Mouse (Mus musculus) kidney, embryonic 16.5 days (tissue): Measurements from ENCODE around the gene Fli1. TPM values are rescaled to one million over a fixed set of nuclear protein-coding genes. Genes with fewer than 3 reads are reported as not detected.

Experiments
- ATAC-seq: fragments of 200-750 bp; cut with Nextera tagmentation; 2 replicates; pipeline ENCODE4 v1.8.0; 2017; ENCODE audit warnings: moderate TSS enrichment; ENCODE audit not compliant: low FRiP score, low TSS enrichment
- H3K27ac ChIP-seq: fragments of 300-500 bp; sonication (generic); 2 replicates; pipeline ENCODE4 v1.5.1; 2014; ENCODE audit warnings: low read length
- H3K27me3 ChIP-seq: fragments of 300-500 bp; sonication (generic); 2 replicates; pipeline ENCODE4 v1.6.1; 2014; ENCODE audit warnings: low read length, control low read depth, mixed read lengths; ENCODE audit not compliant: insufficient read depth
- H3K36me3 ChIP-seq: fragments of 300-500 bp; sonication (generic); 2 replicates; pipeline ENCODE4 v1.6.1; 2014; ENCODE audit warnings: low read length, control low read depth, mixed read lengths; ENCODE audit not compliant: insufficient read depth
- H3K4me1 ChIP-seq: fragments of 300-500 bp; sonication (generic); 2 replicates; pipeline ENCODE4 v1.6.1; 2014; ENCODE audit warnings: low read length, control low read depth, mixed read lengths; ENCODE audit not compliant: insufficient read depth
- H3K4me2 ChIP-seq: fragments of 300-500 bp; sonication (generic); replicated peaks from 2 replicates; pipeline ENCODE4 v1.6.1; 2014; ENCODE audit warnings: low read depth, low read length
- H3K4me3 ChIP-seq: fragments of 300-500 bp; sonication (generic); 2 replicates; pipeline ENCODE4 v1.5.1; 2014; ENCODE audit warnings: mild to moderate bottlenecking, low read length
- H3K9ac ChIP-seq: fragments of 300-500 bp; sonication (generic); replicated peaks from 2 replicates; pipeline ENCODE4 v1.6.1; 2014; ENCODE audit warnings: low read length
- H3K9me3 ChIP-seq: fragments of 300-500 bp; sonication (generic); 2 replicates; pipeline ENCODE4 v1.6.1; 2016; ENCODE audit warnings: low read length, control low read depth
- WGBS: fragments of 180-500 bp; shearing (Covaris S2); extraction: QIAGEN DNeasy Blood & Tissue Kit; methylation state at CpG from one replicate; pipeline ENCODE4 v1.1.7; 2014; 5-methylcytosine and 5-hydroxymethylcytosine counted together
- polyA plus RNA-seq: library from polyadenylated mRNA; unstranded; fragments of >200 nt; fragmentation: Nextera tagmentation; extraction: Ambion mirVana; gene quantifications from 2 replicates; pipeline ENCODE4 v1.2.1, GENCODE M21; 2015

Gene Fli1
- polyA plus RNA-seq, 1 experiment from 2014 or later, result 30.3 TPM

DNA sequence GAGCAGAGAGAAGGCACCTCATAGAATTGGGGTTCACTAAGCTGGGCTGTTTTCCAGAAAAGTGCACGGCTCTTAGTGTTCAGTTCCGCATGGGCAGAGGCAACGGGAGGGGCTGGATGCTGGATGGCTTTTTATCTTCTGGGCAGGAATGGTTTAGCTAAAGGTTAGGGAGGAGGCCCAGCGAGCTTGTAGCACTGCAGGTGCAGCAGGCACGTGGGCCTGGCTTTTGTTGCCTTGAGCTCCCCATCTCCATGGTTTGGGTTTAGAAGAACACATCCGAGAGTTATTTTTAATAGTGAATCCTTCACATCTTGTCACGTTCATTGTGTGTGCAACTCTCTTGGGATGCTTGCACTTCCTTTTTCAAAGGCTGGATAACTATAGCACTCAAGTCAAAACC is 117.3 kb downstream of the Fli1 start:
- no peaks in the 10 kb centered on the region for H3K27me3 ChIP-seq
- no peak for ATAC-seq
- H3K9me3 ChIP-seq, result no peaks in the 10 kb centered on the region
- no peak overlapping the region for H3K4me2 ChIP-seq
- peaks cover 17% of the 10 kb centered on the region for H3K36me3 ChIP-seq
- H3K4me3 ChIP-seq, result no peak overlapping the region
- no peaks in the 10 kb centered on the region for H3K4me1 ChIP-seq
- no peak overlapping the region for H3K27ac ChIP-seq
- 65% methylated on average over 7 of the region's 7 CpGs for WGBS
- no peak overlapping the region for H3K9ac ChIP-seq

DNA sequence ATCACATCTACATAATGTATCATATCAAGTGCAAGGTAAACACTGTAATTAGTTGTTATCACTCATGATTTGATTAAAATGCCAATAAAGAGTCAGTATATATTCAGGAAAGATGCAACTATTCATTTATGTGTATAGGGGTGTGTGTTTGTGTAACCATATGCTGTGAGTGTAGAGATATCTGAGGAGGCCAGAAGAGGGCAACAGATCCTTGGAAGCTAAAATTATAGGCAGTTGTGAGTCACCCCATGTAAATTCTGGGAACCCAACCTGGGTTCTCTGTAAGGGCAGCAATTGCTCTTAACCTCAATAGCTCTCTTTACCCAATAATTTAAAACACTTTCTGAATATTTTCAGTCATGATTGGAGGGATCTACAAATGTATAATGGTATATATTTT is 122.0 kb downstream of the Fli1 start:
- no peaks in the 10 kb centered on the region for H3K27me3 ChIP-seq
- H3K36me3 ChIP-seq, result peaks cover 14% of the 10 kb centered on the region

DNA sequence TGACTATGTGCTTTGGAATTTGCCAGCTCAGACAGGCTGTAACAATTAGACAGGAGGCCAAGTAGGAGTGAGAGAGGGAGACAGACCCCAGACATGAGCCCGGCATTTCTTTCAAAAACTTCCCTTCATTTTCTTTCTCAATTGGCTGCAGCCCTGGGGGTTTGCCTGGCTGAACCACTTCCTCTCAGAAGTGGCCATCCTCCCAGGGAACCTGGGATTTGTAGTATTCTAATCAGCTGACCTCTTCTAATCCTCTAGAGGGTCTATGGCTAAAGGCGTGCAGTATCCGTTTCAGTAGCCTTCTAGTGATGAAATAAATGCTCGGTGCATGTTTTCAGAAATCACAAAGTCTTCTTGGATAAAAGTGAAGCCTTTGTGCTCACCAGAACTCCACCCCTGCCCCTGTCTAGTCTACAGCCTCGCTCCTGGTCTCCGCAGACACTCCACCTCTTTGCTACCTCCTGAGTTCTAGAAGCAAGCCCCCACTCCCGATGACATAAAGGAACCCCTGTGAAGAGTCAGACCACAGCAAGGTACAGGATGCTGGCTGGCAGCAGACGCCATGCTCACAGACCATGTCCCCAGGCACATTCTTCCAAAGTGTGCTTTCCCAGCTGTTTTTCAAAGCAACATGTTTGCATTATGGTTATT is 125.1 kb downstream of the Fli1 start:
- no peaks in the 10 kb centered on the region for H3K27me3 ChIP-seq

More for the DNA sequence above, 122.0 kb downstream of the Fli1 start:
- no peak for ATAC-seq
- H3K27ac ChIP-seq, result no peak overlapping the region
- H3K4me3 ChIP-seq, result no peak overlapping the region
- no peak overlapping the region for H3K4me2 ChIP-seq
- H3K9ac ChIP-seq, result no peak overlapping the region
- H3K4me1 ChIP-seq, result no peaks in the 10 kb centered on the region
- H3K9me3 ChIP-seq, result no peaks in the 10 kb centered on the region

DNA sequence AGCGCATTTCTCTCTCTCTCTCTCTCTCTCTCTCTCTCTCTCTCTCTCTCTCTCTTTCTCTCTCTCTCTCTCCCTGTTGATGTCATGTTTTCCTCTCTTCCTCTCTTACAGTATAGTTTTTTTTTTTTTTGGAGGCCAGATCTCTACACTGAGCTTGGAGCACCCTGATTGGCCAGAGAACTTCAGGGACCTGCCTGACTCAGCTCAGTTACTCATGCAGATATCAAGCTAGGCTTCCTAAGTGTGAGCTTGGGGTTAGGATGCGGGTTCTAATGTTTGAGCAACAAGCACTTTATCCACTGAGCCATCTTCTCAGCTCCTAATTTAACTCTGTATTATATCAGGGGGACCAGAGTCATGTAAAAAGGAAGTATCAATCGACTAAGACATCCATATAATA is 126.7 kb downstream of the Fli1 start:
- Histone ChIP-seq H3K27ac (no peak overlapping the region), H3K27me3 (no peaks in the 10 kb centered on the region), H3K4me3 (no peak overlapping the region), H3K9ac (no peak overlapping the region), H3K4me2 (no peak overlapping the region), H3K36me3 (no peaks in the 10 kb centered on the region), H3K4me1 (no peaks in the 10 kb centered on the region), H3K9me3 (no peaks in the 10 kb centered on the region)
- no peak for ATAC-seq
- 96% methylated on average over 3 of the region's 3 CpGs for WGBS

More for the DNA sequence above, 125.1 kb downstream of the Fli1 start:
- 46% methylated on average over 8 of the region's 8 CpGs for WGBS
- no peak overlapping the region for H3K9ac ChIP-seq
- no peaks in the 10 kb centered on the region for H3K9me3 ChIP-seq
- H3K27ac ChIP-seq, result no peak overlapping the region
- no peaks in the 10 kb centered on the region for H3K4me1 ChIP-seq
- peaks cover 5% of the 10 kb centered on the region; the same call in 1 of the 2 replicates for H3K36me3 ChIP-seq
- no peak overlapping the region for H3K4me2 ChIP-seq
- H3K4me3 ChIP-seq, result no peak overlapping the region
- no peak for ATAC-seq

- no peak overlapping the region for H3K9ac ChIP-seq
- 70% methylated on average over 1 of the region's 1 CpGs for WGBS
- H3K27me3 ChIP-seq, result no peaks in the 10 kb centered on the region
- ATAC-seq, result no peak
- H3K4me2 ChIP-seq, result no peak overlapping the region
- H3K4me3 ChIP-seq, result no peak overlapping the region
- H3K4me1 ChIP-seq, result peaks cover 1% of the 10 kb centered on the region
- H3K9me3 ChIP-seq, result no peaks in the 10 kb centered on the region
- no peak overlapping the region for H3K27ac ChIP-seq
- H3K36me3 ChIP-seq, result no peaks in the 10 kb centered on the region
Measured at GRCm38 (mm10) chr9:32414956-32415355, 127.7 kb downstream of the Fli1 start.

DNA sequence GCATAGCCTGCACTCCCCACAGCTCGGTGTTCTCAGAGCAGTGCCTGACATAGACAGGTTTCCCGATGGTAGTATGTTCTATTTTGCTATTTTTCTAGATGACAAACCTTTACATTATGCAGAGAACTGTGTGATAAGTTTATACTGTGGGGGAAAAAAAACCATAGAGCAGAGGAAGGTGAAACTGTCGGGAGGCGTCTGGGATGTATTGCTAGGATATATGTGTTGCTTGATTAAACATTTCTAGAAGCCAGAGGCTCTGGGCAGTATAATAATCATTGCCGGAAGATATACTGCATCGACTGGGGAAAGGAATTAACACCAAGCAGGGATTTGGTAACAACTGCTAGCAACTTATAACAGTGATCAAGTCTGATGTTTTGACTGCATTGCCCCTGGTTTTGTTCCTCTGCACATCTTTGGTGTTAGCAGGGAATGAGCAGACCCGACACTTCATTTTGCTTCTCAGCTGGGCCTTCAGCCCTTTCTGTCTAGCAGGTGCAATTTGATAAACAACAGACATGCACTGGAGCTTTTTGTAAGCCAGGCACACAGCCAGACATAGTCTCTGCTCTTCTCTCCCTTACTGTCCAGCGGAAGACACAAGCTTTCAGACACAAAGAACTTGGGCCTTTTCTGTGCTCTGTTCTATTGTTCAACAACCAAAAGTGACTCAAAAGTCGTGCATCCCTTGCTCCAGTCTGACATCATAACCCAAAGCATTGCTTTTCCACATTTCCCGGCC is 129.7 kb downstream of the Fli1 start:
- H3K27me3 ChIP-seq, result 0 out of 2 replicates have a peak, but pooled peaks cover 3% of the 10 kb centered on the region
- H3K4me1 ChIP-seq, result peaks cover 16% of the 10 kb centered on the region
- no peak overlapping the region for H3K4me3 ChIP-seq
- H3K36me3 ChIP-seq, result no peaks in the 10 kb centered on the region
- no peaks in the 10 kb centered on the region for H3K9me3 ChIP-seq
- ATAC-seq, result no peak
- 73% methylated on average over 10 of the region's 10 CpGs for WGBS
- no peak overlapping the region for H3K9ac ChIP-seq
- H3K27ac ChIP-seq, result no peak overlapping the region
- H3K4me2 ChIP-seq, result no peak overlapping the region

DNA sequence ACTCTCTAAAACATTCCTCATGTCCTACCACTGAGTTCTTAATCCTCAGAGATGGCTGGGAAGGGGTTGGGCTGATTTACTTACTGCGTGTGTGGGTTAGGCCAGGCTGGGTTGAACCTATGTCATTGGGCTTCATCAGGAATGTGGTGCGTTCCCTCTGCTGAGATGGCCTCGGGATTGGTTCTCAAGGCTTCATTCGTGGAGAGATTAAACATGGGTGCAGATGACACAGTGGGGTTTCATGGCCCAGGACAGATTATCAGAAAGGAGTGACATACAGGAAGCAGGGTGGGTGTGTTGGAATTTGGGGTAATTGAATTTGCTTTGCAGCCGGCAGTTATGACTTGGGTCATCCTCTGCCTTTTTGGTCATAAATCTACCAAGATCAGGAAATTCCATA is 131.2 kb downstream of the Fli1 start:
- no peaks in the 10 kb centered on the region for H3K9me3 ChIP-seq
- WGBS, result 63% methylated on average over 5 of the region's 5 CpGs
- ATAC-seq, result peak; percentile 40

GRCm38 (mm10) chr9:32410671-32411070 is 132.0 kb downstream of the Fli1 start:
- no peak overlapping the region for H3K4me3 ChIP-seq
- no peak overlapping the region for H3K27ac ChIP-seq
- ATAC-seq, result no peak
- H3K9me3 ChIP-seq, result no peaks in the 10 kb centered on the region
- no peak overlapping the region for H3K4me2 ChIP-seq
- H3K27me3 ChIP-seq, result 0 out of 2 replicates have a peak, but pooled peaks cover 4% of the 10 kb centered on the region
- WGBS, result 93% methylated on average over 5 of the region's 5 CpGs
- H3K4me1 ChIP-seq, result peaks cover 17% of the 10 kb centered on the region
- no peaks in the 10 kb centered on the region for H3K36me3 ChIP-seq
- H3K9ac ChIP-seq, result no peak overlapping the region

More for the DNA sequence above, 131.2 kb downstream of the Fli1 start:
- Histone ChIP-seq H3K4me1 (peaks cover 17% of the 10 kb centered on the region), H3K27ac (peak overlapping the region; percentile 57; the same call in 1 of the 2 replicates), H3K4me3 (no peak overlapping the region), H3K27me3 (0 out of 2 replicates have a peak, but pooled peaks cover 4% of the 10 kb centered on the region), H3K9ac (no peak overlapping the region), H3K4me2 (no peak overlapping the region), H3K36me3 (no peaks in the 10 kb centered on the region)

DNA sequence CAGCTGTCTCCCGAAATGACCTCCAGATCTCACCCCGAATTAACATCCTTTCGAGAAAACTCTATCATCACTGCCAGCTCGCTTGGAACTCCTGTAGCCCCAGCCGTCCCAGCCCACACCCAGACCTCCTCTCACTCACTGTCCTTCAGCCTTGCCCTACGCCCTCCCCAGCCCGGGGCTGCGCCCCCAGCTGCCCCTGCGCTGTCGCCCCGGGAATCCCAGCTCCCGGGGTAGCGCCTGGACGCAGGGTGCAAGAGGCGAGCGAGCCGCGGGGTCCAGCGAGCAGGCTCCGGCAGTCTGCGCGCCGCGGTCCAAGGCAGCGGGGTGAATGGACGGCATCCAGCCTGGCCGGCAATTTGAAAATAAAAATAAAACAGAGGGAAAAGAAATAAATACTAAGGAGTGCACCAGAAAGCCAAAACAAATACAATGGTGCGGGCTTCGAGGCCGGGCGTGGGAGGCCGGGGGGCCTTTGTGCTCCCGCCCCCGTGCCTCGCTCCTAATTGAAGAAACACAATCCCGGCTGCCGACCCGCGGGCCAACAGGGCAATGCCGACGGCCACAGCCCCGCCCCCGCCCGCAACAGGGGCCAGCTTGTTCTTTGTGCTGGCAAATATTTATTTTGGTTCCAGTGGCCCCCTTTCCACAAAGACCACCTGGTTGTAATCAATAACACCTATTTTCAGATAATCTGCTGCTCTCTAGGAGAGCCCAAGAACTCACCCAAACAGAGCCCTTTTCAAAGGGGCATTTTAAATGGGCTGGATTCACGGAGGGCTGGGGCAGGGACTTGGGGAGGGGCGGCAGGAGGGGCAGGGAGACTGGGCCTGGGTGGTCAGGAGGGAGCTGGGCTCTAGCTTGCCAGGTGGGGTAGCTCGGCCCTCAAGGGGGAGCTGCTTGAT is 133.3 kb downstream of the Fli1 start:
- Histone ChIP-seq H3K4me2 (peak overlapping the region; percentile 97), H3K27ac (peak overlapping the region; percentile 88), H3K9ac (peak overlapping the region; percentile 80), H3K4me3 (peak overlapping the region; percentile 60), H3K27me3 (0 out of 2 replicates have a peak, but pooled peaks cover 4% of the 10 kb centered on the region), H3K36me3 (no peaks in the 10 kb centered on the region), H3K9me3 (no peaks in the 10 kb centered on the region), H3K4me1 (peaks cover 17% of the 10 kb centered on the region)
- peak; percentile 73 for ATAC-seq
- under 1% methylated on average over 46 of the region's 47 CpGs for WGBS
